Mouse (Mus musculus) heart, postnatal 14 days (tissue): ENCODE measurements at regions not wholly inside any gene's neighbourhood (a gene's known extent, or its start where the extent isn't known, plus 50 kb on each side); places are given as distances from the start of the nearest gene placed in this dataset.

Experiments used
- DNase-seq, 2 experiments: peaks; one replicate each; pipeline ENCODE4 v3.0.0; 2021 to 2022
- intact Hi-C: fragments of 180-260 bp; cut with DNase I; formaldehyde crosslinking; loops from one replicate; pipeline ENCODE4 v1.15.1; 2025

DNA sequence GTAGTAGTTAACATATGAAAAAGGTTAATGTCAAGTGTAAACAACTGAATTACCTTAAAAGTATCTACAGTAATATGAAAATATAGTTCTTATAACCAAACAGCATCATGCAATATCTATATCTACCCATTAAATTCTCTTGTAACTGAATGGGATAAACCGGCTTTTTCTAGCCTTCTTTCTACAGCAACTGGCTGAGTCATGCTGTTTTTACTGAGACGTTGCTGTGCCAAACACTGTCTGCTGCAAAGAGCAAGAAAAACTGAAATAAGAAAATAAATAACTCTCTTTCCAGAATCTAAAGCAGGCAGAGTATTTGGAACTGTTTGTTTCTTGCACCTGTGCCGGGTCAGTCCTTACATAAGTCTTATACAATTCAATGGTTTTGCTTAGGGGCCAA is 74.0 kb downstream of the Nxf2 start:
- intact Hi-C loops: no loop called here
- DNase-seq: no peak

- intact Hi-C loops: no loop called here
- DNase-seq: no peak
Observed at GRCm38 (mm10) chrX:134889634-134890033, 74.9 kb downstream of the Nxf2 start.

- intact Hi-C loops: no loop called here
- DNase-seq: no peak
Observed at GRCm38 (mm10) chrX:134882334-134882733, 73.3 kb upstream of the Armcx2 start.

- no peak for DNase-seq
- intact Hi-C loops: no loop called here
Observed at GRCm38 (mm10) chrX:134879877-134880276, 70.9 kb upstream of the Armcx2 start.

DNA sequence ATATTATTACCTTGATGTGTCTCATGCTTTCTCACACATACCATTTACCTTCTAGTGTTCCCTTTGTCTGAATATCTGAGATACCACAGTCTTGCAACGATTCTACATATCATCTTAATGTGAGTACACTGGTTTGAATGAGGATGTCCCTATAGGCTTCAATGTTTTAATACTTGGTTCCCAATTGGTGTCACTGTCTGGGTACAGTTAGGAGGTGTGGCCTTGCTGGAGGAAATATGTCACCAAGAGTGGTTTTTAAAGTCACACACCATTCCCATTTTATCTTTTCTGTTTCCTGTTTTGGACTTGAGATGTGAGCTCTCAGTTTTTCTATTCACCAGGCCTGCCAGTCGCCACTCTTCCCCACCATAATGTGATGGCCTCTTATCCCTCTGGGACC is 69.8 kb upstream of the Armcx2 start:
- no peak for DNase-seq
- intact Hi-C loops: no loop called here

DNA sequence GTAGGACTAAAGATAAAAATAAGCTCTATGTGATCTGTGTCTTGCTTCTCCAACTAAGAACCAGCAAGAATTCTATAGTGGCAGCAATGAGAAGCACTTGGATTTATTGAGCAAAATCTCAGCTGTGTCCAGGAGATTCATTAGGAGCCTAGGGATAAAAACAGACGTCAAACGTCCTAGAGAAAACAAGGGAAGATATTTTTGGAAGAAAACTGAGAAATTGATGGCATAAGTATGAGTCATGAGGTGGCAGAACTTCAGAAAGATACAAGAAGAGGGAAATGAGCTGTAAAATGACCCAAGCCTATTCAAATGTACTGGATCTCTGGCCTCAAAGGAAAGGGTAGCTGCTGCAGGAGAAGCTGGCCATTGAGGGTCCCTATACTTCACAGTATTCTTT is 65.7 kb upstream of the Armcx2 start:
- intact Hi-C loops: no loop called here
- DNase-seq: no peak

DNA sequence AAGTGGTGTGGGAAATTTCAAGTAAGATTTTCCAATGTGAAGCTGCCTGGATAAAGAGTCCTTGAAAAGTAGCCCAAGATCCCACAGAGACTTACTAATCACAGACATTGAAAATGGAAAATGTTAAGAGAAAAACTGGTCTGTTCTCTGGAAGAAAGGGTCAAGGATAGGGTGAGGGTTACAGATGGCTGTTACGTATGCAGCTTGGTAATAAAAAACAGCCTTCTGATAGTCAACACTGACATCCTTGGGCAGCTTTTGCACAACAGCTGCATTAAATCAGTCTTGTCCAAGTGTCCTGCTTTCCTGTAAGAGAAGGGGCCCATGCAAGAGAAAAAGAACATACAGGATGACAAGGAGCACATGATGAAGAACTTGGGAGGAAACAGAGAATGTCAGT is 64.6 kb upstream of the Armcx2 start:
- peak in 1 of 2 experiments; percentile 8 for DNase-seq
- intact Hi-C loops: no loop called here

DNA sequence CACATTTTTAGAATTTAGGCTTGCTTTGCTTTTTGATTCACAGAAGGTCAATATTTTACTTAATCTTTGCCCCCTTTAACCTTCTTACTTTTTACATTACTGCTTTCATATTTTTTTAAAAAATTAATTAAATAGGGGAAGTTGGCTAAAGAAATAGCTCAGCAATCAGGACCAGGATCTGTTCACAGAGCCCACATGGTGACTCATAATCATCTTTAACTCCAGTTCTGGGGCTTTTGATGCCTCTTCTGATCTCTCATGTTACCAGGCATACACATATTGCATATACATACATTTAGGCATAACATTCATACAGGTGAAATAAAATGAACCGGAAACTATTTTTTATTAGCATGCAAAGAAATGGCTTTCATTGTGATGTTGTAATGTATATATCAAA is 52.6 kb upstream of the Armcx2 start:
- no peak for DNase-seq
- intact Hi-C loops: no loop called here
